Mouse (Mus musculus) forebrain, embryonic 12.5 days (tissue): Measurements from ENCODE around the gene Vmn1r172. TPM values are rescaled to one million over a fixed set of nuclear protein-coding genes. Genes with fewer than 3 reads are reported as not detected.
"Not testable (repeated sequence)": the region's sequence is repeated elsewhere in the genome, so short reads cannot be mapped to it uniquely, and the experiment has no call there.

Source experiments
- ATAC-seq: fragments of 200-750 bp; cut with Nextera tagmentation; 2 replicates; pipeline ENCODE4 v1.8.0; 2017; ENCODE audit warnings: moderate TSS enrichment; ENCODE audit not compliant: low FRiP score
- H3K27ac ChIP-seq: fragments of 300-500 bp; sonication (generic); 2 replicates; pipeline ENCODE4 v1.5.1; 2016; ENCODE audit warnings: mild to moderate bottlenecking
- H3K27me3 ChIP-seq: fragments of 300-500 bp; sonication (generic); 2 replicates; pipeline ENCODE4 v1.6.1; 2016; ENCODE audit warnings: mild to moderate bottlenecking
- H3K36me3 ChIP-seq: fragments of 300-500 bp; sonication (generic); replicated peaks from 2 replicates; pipeline ENCODE4 v1.6.1; 2016; ENCODE audit warnings: mild to moderate bottlenecking
- H3K4me1 ChIP-seq: fragments of 300-500 bp; sonication (generic); 2 replicates; pipeline ENCODE4 v1.6.1; 2016
- H3K4me2 ChIP-seq: fragments of 300-500 bp; sonication (generic); 2 replicates; pipeline ENCODE4 v1.6.1; 2016; ENCODE audit warnings: mild to moderate bottlenecking, moderate library complexity
- H3K4me3 ChIP-seq: fragments of 300-500 bp; sonication (generic); replicated peaks from 2 replicates; pipeline ENCODE4 v1.5.1; 2016; ENCODE audit warnings: mild to moderate bottlenecking
- H3K9ac ChIP-seq: fragments of 300-500 bp; sonication (generic); 2 replicates; pipeline ENCODE4 v1.6.1; 2016; ENCODE audit warnings: mild to moderate bottlenecking
- H3K9me3 ChIP-seq: fragments of 300-500 bp; sonication (generic); 2 replicates; pipeline ENCODE4 v1.6.1; 2016
- WGBS: fragments of 180-500 bp; shearing (Covaris S2); methylation state at CpG from one replicate; pipeline ENCODE4 v1.1.7; 2016; 5-methylcytosine and 5-hydroxymethylcytosine counted together
- polyA plus RNA-seq: library from polyadenylated mRNA; unstranded; fragments of >200 nt; fragmentation: Nextera tagmentation; extraction: Ambion mirVana; gene quantifications from 2 replicates; pipeline ENCODE4 v1.2.1, GENCODE M21; 2016

The Vmn1r172 gene
- polyA plus RNA-seq: not detected in 2 replicates

DNA sequence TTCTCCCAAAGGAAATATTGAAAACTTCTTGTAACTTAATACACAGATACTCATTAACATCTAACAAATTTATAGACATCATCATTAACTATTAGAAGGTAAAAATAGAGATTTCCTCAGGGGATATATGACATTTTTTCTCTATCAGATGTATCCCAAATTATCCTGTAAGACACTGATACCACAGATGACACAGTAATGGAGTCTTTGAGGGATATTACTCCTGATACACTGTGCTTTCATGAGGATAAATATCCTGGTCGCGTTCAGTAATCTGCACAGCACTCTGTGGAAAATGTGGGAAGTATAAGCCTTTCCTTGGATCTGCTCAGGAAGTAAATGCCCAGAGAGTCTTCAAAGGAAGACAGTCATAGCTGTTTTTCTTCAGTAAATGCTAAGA lies at the start of gene Vmn1r172:
Gene Vmn1r172, plus strand, starts transcription at position 301 of the 400 bp plus-strand sequence.
- no peak within 1 kb of the TSS for H3K4me2 ChIP-seq
- no peaks in the 10 kb centered on the region for H3K4me1 ChIP-seq
- H3K9me3 ChIP-seq: no peaks in the 10 kb centered on the region
- no peak within 1 kb of the TSS for H3K9ac ChIP-seq
- no peak within 1 kb of the TSS for H3K27ac ChIP-seq
- H3K27me3 ChIP-seq: no peaks in the 10 kb centered on the region
- H3K4me3 ChIP-seq: no peak within 1 kb of the TSS
- 67% methylated on average over 2 of the region's 2 CpGs for WGBS
- no peak for ATAC-seq
- H3K36me3 ChIP-seq: no peaks in the 10 kb centered on the region

DNA sequence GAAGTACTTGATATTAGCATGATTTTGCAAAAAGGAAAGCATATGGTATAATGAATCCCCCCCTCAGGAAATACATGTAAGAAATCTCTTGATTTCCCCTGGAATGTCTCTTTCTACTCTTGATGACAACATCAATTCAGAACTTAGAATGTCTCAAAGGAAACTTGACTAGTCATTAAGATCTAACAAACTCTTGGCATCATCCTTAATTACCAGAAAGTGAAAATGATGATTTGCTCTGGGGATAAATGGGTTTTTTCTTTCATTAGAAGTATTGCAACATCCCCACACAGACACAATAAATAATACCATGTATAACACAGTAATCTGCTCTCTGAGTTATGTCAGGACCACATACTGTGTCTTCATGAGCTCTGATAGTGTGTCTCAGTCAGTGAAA lies 27.7 kb upstream of the Vmn1r172 start, which contains the start of gene Vmn1r171:
Gene Vmn1r171, plus strand, starts transcription at position 301 of the 400 bp plus-strand sequence.
- H3K4me3 ChIP-seq: no peak within 1 kb of the TSS
- H3K9ac ChIP-seq: no peak within 1 kb of the TSS
- H3K36me3 ChIP-seq: no peaks in the 10 kb centered on the region
- no peak for ATAC-seq
- H3K4me2 ChIP-seq: no peak within 1 kb of the TSS
- peaks cover 20% of the 10 kb centered on the region; the same call in 1 of the 2 replicates for H3K9me3 ChIP-seq
- H3K27me3 ChIP-seq: no peaks in the 10 kb centered on the region
- no peak within 1 kb of the TSS for H3K27ac ChIP-seq
- H3K4me1 ChIP-seq: no peaks in the 10 kb centered on the region

DNA sequence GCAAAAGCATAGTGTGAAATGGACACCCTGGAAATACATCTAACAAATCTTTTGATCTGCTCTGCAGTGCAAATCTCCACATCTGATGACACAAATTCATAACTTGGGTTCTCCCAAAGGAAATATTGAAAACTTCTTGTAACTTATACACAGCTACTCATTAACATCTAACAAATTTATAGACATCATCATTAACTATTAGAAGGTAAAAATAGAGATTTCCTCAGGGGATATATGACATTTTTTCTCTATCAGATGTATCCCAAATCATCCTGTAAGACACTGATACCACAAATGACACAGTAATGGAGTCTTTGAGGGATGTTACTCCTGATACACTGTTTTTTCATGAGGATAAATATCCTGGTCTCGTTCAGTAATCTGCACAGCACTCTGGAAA lies 42.3 kb downstream of the Vmn1r172 start, which contains the start of gene Vmn1r173:
Gene Vmn1r173, plus strand, starts transcription at position 301 of the 400 bp plus-strand sequence.
- WGBS: 49% methylated on average over 1 of the region's 1 CpGs
- H3K4me2 ChIP-seq, H3K4me1 ChIP-seq, H3K9me3 ChIP-seq, H3K27ac ChIP-seq, H3K9ac ChIP-seq, H3K4me3 ChIP-seq, H3K36me3 ChIP-seq, H3K27me3 ChIP-seq, ATAC-seq: not testable (repeated sequence)

Other genes starting within 250 kb of the Vmn1r172 start
- gene Vmn1r167, start 151.1 kb upstream of the Vmn1r172 start, polyA plus RNA-seq: not detected in 2 replicates
- gene Vmn1r168, start 118.6 kb upstream of the Vmn1r172 start, polyA plus RNA-seq: not detected in 2 replicates
- gene Vmn1r169, start 82.8 kb upstream of the Vmn1r172 start, polyA plus RNA-seq: not detected in 2 replicates
- not detected in 2 replicates for gene Vmn1r170, start 52.1 kb upstream of the Vmn1r172 start, polyA plus RNA-seq
- not detected in 2 replicates for gene Vmn1r171, start 27.6 kb upstream of the Vmn1r172 start, polyA plus RNA-seq
- not detected in 2 replicates for gene Vmn1r173, start 42.4 kb downstream of the Vmn1r172 start, polyA plus RNA-seq
- not detected in 2 replicates for gene Vmn1r174, start 94.0 kb downstream of the Vmn1r172 start, polyA plus RNA-seq
- not detected in 2 replicates for gene Vmn1r175, start 152.3 kb downstream of the Vmn1r172 start, polyA plus RNA-seq
- gene Vmn1r176, start 179.1 kb downstream of the Vmn1r172 start, polyA plus RNA-seq: not detected in 2 replicates
- not detected in 2 replicates for gene Vmn1r177, start 208.1 kb downstream of the Vmn1r172 start, polyA plus RNA-seq
- not detected in 2 replicates for gene Vmn1r178, start 233.7 kb downstream of the Vmn1r172 start, polyA plus RNA-seq